Mouse (Mus musculus) forebrain, postnatal 0 days (tissue): Measurements from ENCODE around the gene Krtap1-3. TPM values are rescaled to one million over a fixed set of nuclear protein-coding genes. Genes with fewer than 3 reads are reported as not detected.

ENCODE experiments used
- ATAC-seq: fragments of 200-750 bp; cut with Nextera tagmentation; 2 replicates; pipeline ENCODE4 v1.8.0; 2017; ENCODE audit warnings: mild to moderate bottlenecking, moderate library complexity
- DNase-seq: peaks from one replicate; pipeline ENCODE4 v3.0.0-alpha.2; 2015
- H3K27ac ChIP-seq: fragments of 300-500 bp; sonication (generic); 2 replicates; pipeline ENCODE4 v1.5.1; 2014; ENCODE audit warnings: low read depth, mild to moderate bottlenecking, antibody characterized with exemption, low read length, moderate library complexity, mixed read lengths
- H3K27me3 ChIP-seq: fragments of 300-500 bp; sonication (generic); 2 replicates; pipeline ENCODE4 v1.6.1; 2014; ENCODE audit warnings: mild to moderate bottlenecking, low read length, mixed read lengths; ENCODE audit not compliant: insufficient read depth
- H3K36me3 ChIP-seq: fragments of 300-500 bp; sonication (generic); 2 replicates; pipeline ENCODE4 v1.6.1; 2014; ENCODE audit warnings: mild to moderate bottlenecking, moderate library complexity; ENCODE audit not compliant: insufficient read depth
- H3K4me1 ChIP-seq: fragments of 300-500 bp; sonication (generic); 2 replicates; pipeline ENCODE4 v1.6.1; 2014; ENCODE audit warnings: antibody characterized with exemption; ENCODE audit not compliant: insufficient read depth
- H3K4me2 ChIP-seq: fragments of 300-500 bp; sonication (generic); 2 replicates; pipeline ENCODE4 v1.6.1; 2014; ENCODE audit warnings: low read depth, mild to moderate bottlenecking, moderate library complexity
- H3K4me3 ChIP-seq: fragments of 300-500 bp; sonication (generic); 2 replicates; pipeline ENCODE4 v1.5.1; 2014; ENCODE audit warnings: low read depth, low read length, mixed read lengths
- H3K9ac ChIP-seq: fragments of 300-500 bp; sonication (generic); 2 replicates; pipeline ENCODE4 v1.6.1; 2014; ENCODE audit warnings: mild to moderate bottlenecking
- H3K9me3 ChIP-seq: fragments of 300-500 bp; sonication (generic); 2 replicates; pipeline ENCODE4 v1.6.1; 2016; ENCODE audit warnings: low read length
- CTCF ChIP-seq: sonication (generic); IDR thresholded peaks from 2 replicates; pipeline ENCODE4 v1.5.1; 2016; ENCODE audit warnings: antibody characterized with exemption, control low read depth, low read depth
- WGBS: fragments of 180-500 bp; shearing (Covaris S2); extraction: QIAGEN DNeasy Blood & Tissue Kit; methylation state at CpG from one replicate; pipeline ENCODE4 v1.1.7; 2014; 5-methylcytosine and 5-hydroxymethylcytosine counted together
- polyA plus RNA-seq: library from polyadenylated mRNA; unstranded; fragments of >200 nt; fragmentation: Nextera tagmentation; extraction: Ambion mirVana; gene quantifications from 2 replicates; pipeline ENCODE4 v1.2.1, GENCODE M21; 2015
- total RNA-seq: library from RNA; depleted of rRNA; stranded (reverse); fragments of >200 nt; gene quantifications from 2 replicates; pipeline ENCODE4 v1.2.3, GENCODE M21; 2014; rRNA removed

Gene Krtap1-3
- total and polyA plus RNA-seq, 2 experiments from 2014 or later, result not detected

DNA sequence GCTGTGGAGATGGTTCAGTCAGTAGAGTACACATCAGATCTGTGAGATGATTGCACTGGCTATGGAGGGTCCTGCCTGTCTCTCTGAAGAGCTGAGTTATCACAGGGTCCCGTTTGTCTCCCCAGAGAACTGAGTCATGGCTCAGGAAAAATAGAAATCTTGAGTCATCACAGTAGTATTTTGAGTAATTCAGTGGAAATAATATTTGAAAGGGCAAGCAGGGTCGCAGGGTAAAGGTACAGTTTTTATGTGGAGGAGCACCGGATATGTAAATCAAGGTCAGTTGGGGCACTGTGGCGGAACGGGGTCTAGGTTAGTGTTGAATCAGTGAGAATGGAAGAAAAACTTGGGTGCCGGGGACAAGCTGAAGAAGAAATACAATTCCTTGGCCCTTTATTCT is 28.6 kb downstream of the Krtap1-3 start:
- H3K9ac ChIP-seq, result no peak overlapping the region
- DNase-seq, result no peak
- ATAC-seq, result no peak
- TF ChIP-seq CTCF, result no peak
- no peak overlapping the region for H3K4me2 ChIP-seq
- no peak overlapping the region for H3K27ac ChIP-seq
- no peaks in the 10 kb centered on the region for H3K36me3 ChIP-seq
- H3K27me3 ChIP-seq, result no peaks in the 10 kb centered on the region
- H3K4me1 ChIP-seq, result no peaks in the 10 kb centered on the region
- H3K4me3 ChIP-seq, result no peak overlapping the region
- WGBS, result 85% methylated on average over 6 of the region's 6 CpGs
- no peaks in the 10 kb centered on the region for H3K9me3 ChIP-seq

- 95% methylated on average over 9 of the region's 9 CpGs for WGBS
- Histone ChIP-seq H3K4me2 (no peak within 1 kb of the TSS), H3K4me1 (no peaks in the 10 kb centered on the region), H3K9ac (no peak within 1 kb of the TSS), H3K27me3 (no peaks in the 10 kb centered on the region), H3K27ac (no peak within 1 kb of the TSS), H3K9me3 (no peaks in the 10 kb centered on the region), H3K36me3 (no peaks in the 10 kb centered on the region), H3K4me3 (no peak within 1 kb of the TSS)
- DNase-seq (no peak), ATAC-seq (no peak)
- no peak for TF ChIP-seq CTCF
Measured at GRCm38 (mm10) chr11:99559366-99559765, 31.8 kb downstream of the Krtap1-3 start, which contains the start of gene Gm11939. TSS of gene Gm11939 (minus strand) at chr11:99559466.

DNA sequence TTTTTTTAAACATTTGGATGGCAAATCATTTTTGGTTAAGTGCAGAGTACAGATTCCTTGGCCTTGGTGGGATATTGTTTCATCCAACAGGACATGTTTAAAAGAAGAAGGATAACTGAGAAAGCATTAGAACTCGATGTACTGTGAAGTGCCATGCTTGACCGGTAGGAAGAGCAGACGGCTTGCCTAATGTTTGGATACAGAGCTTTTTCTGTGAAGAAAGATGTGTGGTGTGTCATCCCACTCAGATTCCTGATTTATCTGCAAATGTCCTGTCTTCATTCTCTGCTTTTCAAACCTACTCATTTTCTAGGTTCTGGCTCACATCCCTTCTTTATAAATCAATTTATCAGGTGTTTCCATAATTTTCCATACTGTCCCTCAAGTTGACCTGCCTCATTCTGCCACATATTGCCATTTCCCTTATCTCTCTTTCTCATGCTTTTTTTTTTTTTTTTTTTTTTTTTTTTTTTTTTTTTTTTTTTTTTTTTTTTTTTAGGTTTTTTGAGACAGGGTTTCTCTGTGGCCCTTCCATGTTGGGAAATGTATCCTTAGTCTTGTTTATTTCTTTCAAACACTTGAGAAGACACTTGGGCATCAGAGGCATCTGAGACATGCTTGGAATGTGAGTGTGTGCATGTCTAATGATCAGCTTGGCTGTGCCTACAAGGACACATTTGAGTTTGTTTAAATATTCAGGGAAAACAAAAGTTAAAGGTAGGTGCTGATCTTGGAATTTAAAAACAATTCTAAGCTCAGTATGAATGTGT is 33.0 kb downstream of the Krtap1-3 start:
- Histone ChIP-seq H3K4me3 (no peak overlapping the region), H3K9ac (no peak overlapping the region), H3K9me3 (no peaks in the 10 kb centered on the region), H3K36me3 (no peaks in the 10 kb centered on the region), H3K4me2 (no peak overlapping the region), H3K27ac (no peak overlapping the region), H3K27me3 (no peaks in the 10 kb centered on the region), H3K4me1 (no peaks in the 10 kb centered on the region)
- WGBS, result 91% methylated on average over 3 of the region's 3 CpGs
- TF ChIP-seq CTCF, result no peak
- ATAC-seq (no peak), DNase-seq (no peak)

DNA sequence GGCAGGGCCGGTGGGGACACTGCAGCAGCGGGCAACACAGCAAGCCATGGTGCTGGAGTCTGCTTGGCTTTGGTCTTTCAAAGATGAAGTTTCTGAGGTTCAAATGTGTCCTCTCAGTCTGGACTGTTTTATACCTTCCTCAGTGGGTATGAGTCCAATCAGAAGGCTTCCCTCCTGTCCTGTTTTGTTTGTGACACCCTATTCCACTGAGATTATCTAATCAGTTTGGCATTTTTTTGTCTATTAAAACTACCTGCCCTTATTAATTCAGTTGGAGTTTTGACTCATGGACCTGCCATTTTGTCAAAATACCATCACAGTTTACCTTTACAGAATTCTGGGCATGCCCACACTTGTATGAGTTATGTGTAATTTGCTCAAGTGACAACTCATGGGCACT is 34.4 kb downstream of the Krtap1-3 start, which contains the start of gene Krtap3-2:
Krtap3-2 (minus strand) TSS at position 101 of the 400 bp plus-strand sequence.
- ATAC-seq, result no peak
- H3K9me3 ChIP-seq, result no peaks in the 10 kb centered on the region
- 95% methylated on average over 2 of the region's 2 CpGs for WGBS
- H3K4me1 ChIP-seq, result no peaks in the 10 kb centered on the region
- TF ChIP-seq CTCF, result no peak
- H3K4me2 ChIP-seq, result no peak within 1 kb of the TSS
- H3K9ac ChIP-seq, result no peak within 1 kb of the TSS
- H3K27ac ChIP-seq, result no peak within 1 kb of the TSS
- H3K4me3 ChIP-seq, result no peak within 1 kb of the TSS
- no peaks in the 10 kb centered on the region for H3K27me3 ChIP-seq
- no peaks in the 10 kb centered on the region for H3K36me3 ChIP-seq
- DNase-seq, result no peak

- no peaks in the 10 kb centered on the region for H3K27me3 ChIP-seq
- H3K27ac ChIP-seq, result no peak overlapping the region
- no peaks in the 10 kb centered on the region for H3K4me1 ChIP-seq
- ATAC-seq, result no peak
- no peak for DNase-seq
- no peaks in the 10 kb centered on the region for H3K9me3 ChIP-seq
- TF ChIP-seq CTCF, result no peak
- WGBS, result 94% methylated on average over 2 of the region's 2 CpGs
- H3K36me3 ChIP-seq, result no peaks in the 10 kb centered on the region
- H3K9ac ChIP-seq, result no peak overlapping the region
- H3K4me3 ChIP-seq, result no peak overlapping the region
- no peak overlapping the region for H3K4me2 ChIP-seq
Measured at GRCm38 (mm10) chr11:99556195-99556594, 34.9 kb downstream of the Krtap1-3 start.

- Histone ChIP-seq H3K4me2 (no peak within 1 kb of the TSS), H3K27ac (no peak within 1 kb of the TSS), H3K9me3 (no peaks in the 10 kb centered on the region), H3K36me3 (no peaks in the 10 kb centered on the region), H3K27me3 (no peaks in the 10 kb centered on the region), H3K9ac (no peak within 1 kb of the TSS), H3K4me1 (no peaks in the 10 kb centered on the region), H3K4me3 (no peak within 1 kb of the TSS)
- no peak for ATAC-seq
- TF ChIP-seq CTCF, result no peak
- 46% methylated on average over 4 of the region's 4 CpGs for WGBS
- DNase-seq, result no peak
Measured at GRCm38 (mm10) chr11:99550765-99551164, 40.4 kb downstream of the Krtap1-3 start, which contains the start of gene Krtap3-3. TSS of gene Krtap3-3 (minus strand) at chr11:99550865.

DNA sequence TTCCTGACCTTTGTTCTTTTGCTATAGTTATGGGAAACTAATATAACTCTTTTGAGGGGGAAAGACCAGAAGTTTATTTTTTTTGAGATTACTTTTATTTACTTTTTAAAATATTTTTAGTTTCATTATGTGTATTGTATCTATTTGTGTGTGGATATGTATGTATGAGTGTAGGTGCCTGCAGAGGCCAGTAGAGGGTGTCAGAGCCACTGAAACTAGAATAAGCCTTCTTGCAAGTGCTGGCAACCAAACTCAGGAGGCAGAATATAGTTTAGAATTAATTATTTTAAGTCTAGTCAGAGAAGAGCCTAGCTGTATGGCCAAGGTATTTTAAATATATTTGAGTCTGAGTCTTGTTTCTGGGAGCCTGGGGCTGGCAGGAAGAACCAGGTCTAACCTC is 43.2 kb downstream of the Krtap1-3 start:
- H3K4me2 ChIP-seq, result no peak overlapping the region
- TF ChIP-seq CTCF, result no peak
- no peaks in the 10 kb centered on the region for H3K36me3 ChIP-seq
- DNase-seq, result no peak
- no peaks in the 10 kb centered on the region for H3K27me3 ChIP-seq
- no peak overlapping the region for H3K9ac ChIP-seq
- no peak for ATAC-seq
- H3K4me3 ChIP-seq, result no peak overlapping the region
- no peak overlapping the region for H3K27ac ChIP-seq
- H3K9me3 ChIP-seq, result no peaks in the 10 kb centered on the region
- H3K4me1 ChIP-seq, result no peaks in the 10 kb centered on the region

Other genes starting within 250 kb of the Krtap1-3 start
Only the 30 nearest of the 36 such genes appear.
- 4.0 and 7.1 TPM in 2 replicates for gene Krt10, start 202.0 kb downstream of the Krtap1-3 start, total RNA-seq
- gene Krt10, start 202.0 kb downstream of the Krtap1-3 start, polyA plus RNA-seq, result 36.3 and 43.3 TPM in 2 replicates
- gene Krt12, start 169.1 kb downstream of the Krtap1-3 start, total RNA-seq, result 0.14 and 1.6 TPM in 2 replicates
- 1.3 and 2.0 TPM in 2 replicates for gene Krt12, start 169.1 kb downstream of the Krtap1-3 start, polyA plus RNA-seq
- not detected in 2 replicates for gene Krt20, start 153.2 kb downstream of the Krtap1-3 start, total RNA-seq
- 0.09 and 0.10 TPM in 2 replicates for gene Krt20, start 153.2 kb downstream of the Krtap1-3 start, polyA plus RNA-seq
- 0.08 TPM in 1 of 2 replicates, not detected in the other for gene Krt23, start 98.2 kb downstream of the Krtap1-3 start, total RNA-seq
- gene Krt23, start 98.2 kb downstream of the Krtap1-3 start, polyA plus RNA-seq, result 0.20 and 0.53 TPM in 2 replicates
- not detected in 2 replicates for gene Krt39, start 70.0 kb downstream of the Krtap1-3 start, total RNA-seq
- gene Krt39, start 70.0 kb downstream of the Krtap1-3 start, polyA plus RNA-seq, result not detected in 2 replicates
- not detected in 2 replicates for gene Krt40, start 48.2 kb downstream of the Krtap1-3 start, total RNA-seq
- not detected in 2 replicates for gene Krt40, start 48.2 kb downstream of the Krtap1-3 start, polyA plus RNA-seq
- not detected in 2 replicates for gene Krtap3-3, start 40.5 kb downstream of the Krtap1-3 start, total RNA-seq
- gene Krtap3-3, start 40.5 kb downstream of the Krtap1-3 start, polyA plus RNA-seq, result not detected in 2 replicates
- not detected in 2 replicates for gene Krtap3-2, start 34.5 kb downstream of the Krtap1-3 start, total RNA-seq
- gene Krtap3-2, start 34.5 kb downstream of the Krtap1-3 start, polyA plus RNA-seq, result not detected in 2 replicates
- gene Gm11939, start 31.9 kb downstream of the Krtap1-3 start, total RNA-seq, result not detected in 2 replicates
- not detected in 2 replicates for gene Gm11939, start 31.9 kb downstream of the Krtap1-3 start, polyA plus RNA-seq
- not detected in 2 replicates for gene Krtap3-1, start 24.7 kb downstream of the Krtap1-3 start, total RNA-seq
- not detected in 2 replicates for gene Krtap3-1, start 24.7 kb downstream of the Krtap1-3 start, polyA plus RNA-seq
- gene Krtap1-5, start 10.3 kb downstream of the Krtap1-3 start, total RNA-seq, result not detected in 2 replicates
- not detected in 2 replicates for gene Krtap1-5, start 10.3 kb downstream of the Krtap1-3 start, polyA plus RNA-seq
- gene Krtap1-4, start 7.7 kb downstream of the Krtap1-3 start, total RNA-seq, result not detected in 2 replicates
- gene Krtap1-4, start 7.7 kb downstream of the Krtap1-3 start, polyA plus RNA-seq, result not detected in 2 replicates
- gene Krtap9-3, start 6.8 kb upstream of the Krtap1-3 start, total RNA-seq, result not detected in 2 replicates
- gene Krtap9-3, start 6.8 kb upstream of the Krtap1-3 start, polyA plus RNA-seq, result not detected in 2 replicates
- not detected in 2 replicates for gene Gm11938, start 12.0 kb upstream of the Krtap1-3 start, total RNA-seq
- not detected in 2 replicates for gene Gm11938, start 12.0 kb upstream of the Krtap1-3 start, polyA plus RNA-seq
- not detected in 2 replicates for gene Gm11937, start 18.9 kb upstream of the Krtap1-3 start, total RNA-seq
- gene Gm11937, start 18.9 kb upstream of the Krtap1-3 start, polyA plus RNA-seq, result not detected in 2 replicates
- gene Krtap2-4, start 23.5 kb upstream of the Krtap1-3 start, total RNA-seq, result not detected in 2 replicates
- gene Krtap2-4, start 23.5 kb upstream of the Krtap1-3 start, polyA plus RNA-seq, result not detected in 2 replicates
- gene Gm11562, start 29.1 kb upstream of the Krtap1-3 start, total RNA-seq, result not detected in 2 replicates
- not detected in 2 replicates for gene Gm11562, start 29.1 kb upstream of the Krtap1-3 start, polyA plus RNA-seq
- not detected in 2 replicates for gene Krtap4-1, start 36.9 kb upstream of the Krtap1-3 start, total RNA-seq
- gene Krtap4-1, start 36.9 kb upstream of the Krtap1-3 start, polyA plus RNA-seq, result not detected in 2 replicates
- not detected in 2 replicates for gene Krtap4-2, start 43.7 kb upstream of the Krtap1-3 start, total RNA-seq
- not detected in 2 replicates for gene Krtap4-2, start 43.7 kb upstream of the Krtap1-3 start, polyA plus RNA-seq
- gene Krtap4-7, start 52.8 kb upstream of the Krtap1-3 start, total RNA-seq, result not detected in 2 replicates
- gene Krtap4-7, start 52.8 kb upstream of the Krtap1-3 start, polyA plus RNA-seq, result not detected in 2 replicates
- gene Gm11555, start 58.9 kb upstream of the Krtap1-3 start, total RNA-seq, result not detected in 2 replicates
- not detected in 2 replicates for gene Gm11555, start 58.9 kb upstream of the Krtap1-3 start, polyA plus RNA-seq
- not detected in 2 replicates for gene Gm11563, start 67.6 kb upstream of the Krtap1-3 start, total RNA-seq
- gene Gm11563, start 67.6 kb upstream of the Krtap1-3 start, polyA plus RNA-seq, result not detected in 2 replicates
- gene Krtap4-6, start 74.6 kb upstream of the Krtap1-3 start, total RNA-seq, result not detected in 2 replicates
- gene Krtap4-6, start 74.6 kb upstream of the Krtap1-3 start, polyA plus RNA-seq, result not detected in 2 replicates
- gene Gm14190, start 99.4 kb upstream of the Krtap1-3 start, total RNA-seq, result not detected in 2 replicates
- not detected in 2 replicates for gene Gm14190, start 99.4 kb upstream of the Krtap1-3 start, polyA plus RNA-seq
- gene Gm14180, start 143.0 kb upstream of the Krtap1-3 start, total RNA-seq, result not detected in 2 replicates
- not detected in 2 replicates for gene Gm14180, start 143.0 kb upstream of the Krtap1-3 start, polyA plus RNA-seq
- not detected in 2 replicates for gene Gm11595, start 181.6 kb upstream of the Krtap1-3 start, total RNA-seq
- gene Gm11595, start 181.6 kb upstream of the Krtap1-3 start, polyA plus RNA-seq, result not detected in 2 replicates
- gene Krtap4-8, start 189.4 kb upstream of the Krtap1-3 start, total RNA-seq, result not detected in 2 replicates
- gene Krtap4-8, start 189.4 kb upstream of the Krtap1-3 start, polyA plus RNA-seq, result not detected in 2 replicates
- gene Krtap4-9, start 193.9 kb upstream of the Krtap1-3 start, total RNA-seq, result not detected in 2 replicates
- not detected in 2 replicates for gene Krtap4-9, start 193.9 kb upstream of the Krtap1-3 start, polyA plus RNA-seq
- gene Gm11596, start 202.1 kb upstream of the Krtap1-3 start, total RNA-seq, result not detected in 2 replicates
- not detected in 2 replicates for gene Gm11596, start 202.1 kb upstream of the Krtap1-3 start, polyA plus RNA-seq
- gene Gm11569, start 207.6 kb upstream of the Krtap1-3 start, total RNA-seq, result not detected in 2 replicates
- gene Gm11569, start 207.6 kb upstream of the Krtap1-3 start, polyA plus RNA-seq, result not detected in 2 replicates